Mouse (Mus musculus) forebrain, embryonic 12.5 days (tissue): ENCODE measurements around the gene Sez6l. TPM values are rescaled to one million over a fixed set of nuclear protein-coding genes. Genes with fewer than 3 reads are reported as not detected.

Source experiments
- ATAC-seq: fragments of 200-750 bp; cut with Nextera tagmentation; 2 replicates; pipeline ENCODE4 v1.8.0; 2017; ENCODE audit warnings: moderate TSS enrichment; ENCODE audit not compliant: low FRiP score
- H3K27ac ChIP-seq: fragments of 300-500 bp; sonication (generic); 2 replicates; pipeline ENCODE4 v1.5.1; 2016; ENCODE audit warnings: mild to moderate bottlenecking
- H3K27me3 ChIP-seq: fragments of 300-500 bp; sonication (generic); 2 replicates; pipeline ENCODE4 v1.6.1; 2016; ENCODE audit warnings: mild to moderate bottlenecking
- H3K36me3 ChIP-seq: fragments of 300-500 bp; sonication (generic); replicated peaks from 2 replicates; pipeline ENCODE4 v1.6.1; 2016; ENCODE audit warnings: mild to moderate bottlenecking
- H3K4me1 ChIP-seq: fragments of 300-500 bp; sonication (generic); 2 replicates; pipeline ENCODE4 v1.6.1; 2016
- H3K4me2 ChIP-seq: fragments of 300-500 bp; sonication (generic); 2 replicates; pipeline ENCODE4 v1.6.1; 2016; ENCODE audit warnings: mild to moderate bottlenecking, moderate library complexity
- H3K4me3 ChIP-seq: fragments of 300-500 bp; sonication (generic); replicated peaks from 2 replicates; pipeline ENCODE4 v1.5.1; 2016; ENCODE audit warnings: mild to moderate bottlenecking
- H3K9ac ChIP-seq: fragments of 300-500 bp; sonication (generic); 2 replicates; pipeline ENCODE4 v1.6.1; 2016; ENCODE audit warnings: mild to moderate bottlenecking
- H3K9me3 ChIP-seq: fragments of 300-500 bp; sonication (generic); 2 replicates; pipeline ENCODE4 v1.6.1; 2016
- WGBS: fragments of 180-500 bp; shearing (Covaris S2); methylation state at CpG from one replicate; pipeline ENCODE4 v1.1.7; 2016; 5-methylcytosine and 5-hydroxymethylcytosine counted together
- polyA plus RNA-seq: library from polyadenylated mRNA; unstranded; fragments of >200 nt; fragmentation: Nextera tagmentation; extraction: Ambion mirVana; gene quantifications from 2 replicates; pipeline ENCODE4 v1.2.1, GENCODE M21; 2016

Gene Sez6l
- polyA plus RNA-seq, result 13.4 and 14.8 TPM in 2 replicates

GRCm38 (mm10) chr5:112576993-112577670 lies at the start of gene Sez6l:
Gene Sez6l, minus strand, starts transcription at chr5:112577185.
- peaks cover 77% of the 10 kb centered on the region for H3K27me3 ChIP-seq
- WGBS, result under 1% methylated on average over 46 of the region's 50 CpGs

GRCm38 (mm10) chr5:112625555-112626160 lies 48.7 kb upstream of the Sez6l start:
- peak overlapping the region; percentile 40 for H3K4me2 ChIP-seq
- H3K4me1 ChIP-seq, result peaks cover 51% of the 10 kb centered on the region
- 48% methylated on average over 31 of the region's 31 CpGs for WGBS
- ATAC-seq, result peak; percentile 57
- H3K4me3 ChIP-seq, result no peak overlapping the region
- no peak overlapping the region for H3K9ac ChIP-seq
- H3K27me3 ChIP-seq, result peaks cover 10% of the 10 kb centered on the region; the same call in 1 of the 2 replicates
- H3K9me3 ChIP-seq, result peaks cover under 1% of the 10 kb centered on the region; the same call in 1 of the 2 replicates
- no peaks in the 10 kb centered on the region for H3K36me3 ChIP-seq
- no peak overlapping the region for H3K27ac ChIP-seq

More at GRCm38 (mm10) chr5:112576993-112577670, at the start of gene Sez6l:
- Histone ChIP-seq H3K36me3 (no peaks in the 10 kb centered on the region), H3K27ac (peak within 1 kb of the TSS; percentile 67), H3K9me3 (no peaks in the 10 kb centered on the region), H3K9ac (peak within 1 kb of the TSS; percentile 75), H3K4me1 (peaks cover 41% of the 10 kb centered on the region), H3K4me3 (peak within 1 kb of the TSS; percentile 62), H3K4me2 (peak within 1 kb of the TSS; percentile 93)
- peak; percentile 74 for ATAC-seq

- Histone ChIP-seq H3K9ac (no peak overlapping the region), H3K27ac (no peak overlapping the region), H3K4me2 (no peak overlapping the region), H3K27me3 (peaks cover 10% of the 10 kb centered on the region; the same call in 1 of the 2 replicates), H3K4me3 (no peak overlapping the region), H3K36me3 (no peaks in the 10 kb centered on the region), H3K4me1 (peaks cover 39% of the 10 kb centered on the region), H3K9me3 (no peaks in the 10 kb centered on the region)
- no peak for ATAC-seq
- WGBS, result 29% methylated on average over 2 of the region's 2 CpGs
Measured at GRCm38 (mm10) chr5:112622946-112623345, 46.0 kb upstream of the Sez6l start.

GRCm38 (mm10) chr5:112620256-112620655 lies 43.3 kb upstream of the Sez6l start:
- no peak overlapping the region for H3K27ac ChIP-seq
- 57% methylated on average over 3 of the region's 3 CpGs for WGBS
- no peak overlapping the region for H3K9ac ChIP-seq
- no peak for ATAC-seq
- H3K4me1 ChIP-seq, result peaks cover 16% of the 10 kb centered on the region
- no peaks in the 10 kb centered on the region for H3K36me3 ChIP-seq
- H3K9me3 ChIP-seq, result no peaks in the 10 kb centered on the region
- peaks cover 13% of the 10 kb centered on the region for H3K27me3 ChIP-seq
- H3K4me2 ChIP-seq, result no peak overlapping the region
- no peak overlapping the region for H3K4me3 ChIP-seq

- no peak overlapping the region for H3K4me2 ChIP-seq
- peaks cover 13% of the 10 kb centered on the region for H3K4me1 ChIP-seq
- 90% methylated on average over 3 of the region's 3 CpGs for WGBS
- peaks cover 16% of the 10 kb centered on the region for H3K27me3 ChIP-seq
- no peak overlapping the region for H3K4me3 ChIP-seq
- no peak overlapping the region for H3K9ac ChIP-seq
- no peaks in the 10 kb centered on the region for H3K9me3 ChIP-seq
- ATAC-seq, result no peak
- no peaks in the 10 kb centered on the region for H3K36me3 ChIP-seq
- no peak overlapping the region for H3K27ac ChIP-seq
Measured at GRCm38 (mm10) chr5:112619344-112619743, 42.4 kb upstream of the Sez6l start.

- Histone ChIP-seq H3K4me1 (peaks cover 7% of the 10 kb centered on the region; the same call in 1 of the 2 replicates), H3K9ac (no peak overlapping the region), H3K27ac (no peak overlapping the region), H3K4me2 (no peak overlapping the region), H3K36me3 (no peaks in the 10 kb centered on the region), H3K9me3 (no peaks in the 10 kb centered on the region), H3K4me3 (no peak overlapping the region), H3K27me3 (peaks cover 16% of the 10 kb centered on the region)
- ATAC-seq, result no peak
- 70% methylated on average over 16 of the region's 16 CpGs for WGBS
Measured at GRCm38 (mm10) chr5:112617602-112618247, 40.7 kb upstream of the Sez6l start.

GRCm38 (mm10) chr5:112615946-112616617 lies 39.1 kb upstream of the Sez6l start:
- Histone ChIP-seq H3K4me1 (peaks cover 3% of the 10 kb centered on the region; the same call in 1 of the 2 replicates), H3K27ac (no peak overlapping the region), H3K4me3 (no peak overlapping the region), H3K36me3 (no peaks in the 10 kb centered on the region), H3K9ac (no peak overlapping the region), H3K27me3 (peaks cover 9% of the 10 kb centered on the region), H3K9me3 (no peaks in the 10 kb centered on the region), H3K4me2 (no peak overlapping the region)
- 32% methylated on average over 7 of the region's 7 CpGs for WGBS
- ATAC-seq, result no peak

- H3K4me3 ChIP-seq, result no peak overlapping the region
- H3K4me2 ChIP-seq, result no peak overlapping the region
- no peaks in the 10 kb centered on the region for H3K36me3 ChIP-seq
- H3K4me1 ChIP-seq, result peaks cover 28% of the 10 kb centered on the region
- ATAC-seq, result no peak
- 0 out of 2 replicates have a peak overlapping the region, but pooled peaks have one; percentile 19 for H3K27ac ChIP-seq
- H3K9me3 ChIP-seq, result no peaks in the 10 kb centered on the region
- WGBS, result 49% methylated on average over 9 of the region's 9 CpGs
- no peaks in the 10 kb centered on the region for H3K27me3 ChIP-seq
- 0 out of 2 replicates have a peak overlapping the region, but pooled peaks have one; percentile 17 for H3K9ac ChIP-seq
Measured at GRCm38 (mm10) chr5:112607867-112608516, 31.0 kb upstream of the Sez6l start.

GRCm38 (mm10) chr5:112607119-112607518 lies 30.1 kb upstream of the Sez6l start:
- H3K4me2 ChIP-seq, result no peak overlapping the region
- H3K27ac ChIP-seq, result 0 out of 2 replicates have a peak overlapping the region, but pooled peaks have one; percentile 19
- H3K9ac ChIP-seq, result no peak overlapping the region
- no peaks in the 10 kb centered on the region for H3K9me3 ChIP-seq
- H3K4me3 ChIP-seq, result no peak overlapping the region
- 65% methylated on average over 2 of the region's 2 CpGs for WGBS
- H3K36me3 ChIP-seq, result no peaks in the 10 kb centered on the region
- no peak for ATAC-seq
- H3K27me3 ChIP-seq, result no peaks in the 10 kb centered on the region
- peaks cover 28% of the 10 kb centered on the region for H3K4me1 ChIP-seq

- 85% methylated on average over 14 of the region's 14 CpGs for WGBS
- Histone ChIP-seq H3K4me2 (no peak overlapping the region), H3K27me3 (peaks cover 4% of the 10 kb centered on the region; the same call in 1 of the 2 replicates), H3K4me3 (no peak overlapping the region), H3K9ac (no peak overlapping the region), H3K36me3 (no peaks in the 10 kb centered on the region), H3K9me3 (no peaks in the 10 kb centered on the region), H3K27ac (no peak overlapping the region), H3K4me1 (peaks cover 34% of the 10 kb centered on the region)
- ATAC-seq, result no peak
Measured at GRCm38 (mm10) chr5:112605371-112605770, 28.4 kb upstream of the Sez6l start.

GRCm38 (mm10) chr5:112604251-112604650 lies 27.3 kb upstream of the Sez6l start:
- H3K9ac ChIP-seq, result no peak overlapping the region
- ATAC-seq, result no peak
- no peak overlapping the region for H3K27ac ChIP-seq
- H3K4me3 ChIP-seq, result no peak overlapping the region
- no peak overlapping the region for H3K4me2 ChIP-seq
- peaks cover 4% of the 10 kb centered on the region; the same call in 1 of the 2 replicates for H3K27me3 ChIP-seq
- peaks cover 38% of the 10 kb centered on the region for H3K4me1 ChIP-seq
- H3K9me3 ChIP-seq, result no peaks in the 10 kb centered on the region
- 79% methylated on average over 1 of the region's 1 CpGs for WGBS
- no peaks in the 10 kb centered on the region for H3K36me3 ChIP-seq
